Mouse (Mus musculus) MN1 (cell line): ENCODE results near the gene Zdhhc19.
A peak's percentile ranks its signal among the peaks of the same experiment; 100 is the strongest.

Experiments used
- DNase-seq: peaks from one replicate; pipeline ENCODE4 v3.0.0-alpha.2; 2016; ENCODE audit warnings: low spot score

The Zdhhc19 gene

DNA sequence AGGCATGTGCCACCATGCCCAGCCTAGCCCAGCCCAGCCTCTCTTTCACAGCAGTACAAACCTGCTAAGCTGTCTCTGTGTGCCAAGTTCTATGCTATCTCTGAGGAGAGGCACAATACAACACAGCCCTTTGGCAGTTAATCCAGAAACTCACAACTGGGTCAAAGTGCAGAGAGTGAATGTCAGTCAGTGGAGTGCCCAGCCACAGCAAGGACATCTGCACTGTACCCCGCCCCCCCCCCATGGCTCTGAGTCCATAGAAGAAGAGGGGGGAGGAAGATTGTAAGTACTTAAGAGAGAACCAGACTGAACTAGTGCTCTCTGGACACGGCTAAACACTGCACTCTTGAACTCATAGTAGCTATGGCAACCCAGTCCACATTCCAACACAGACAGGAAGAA is 55.3 kb downstream of the Zdhhc19 start:
- no peak for DNase-seq

DNA sequence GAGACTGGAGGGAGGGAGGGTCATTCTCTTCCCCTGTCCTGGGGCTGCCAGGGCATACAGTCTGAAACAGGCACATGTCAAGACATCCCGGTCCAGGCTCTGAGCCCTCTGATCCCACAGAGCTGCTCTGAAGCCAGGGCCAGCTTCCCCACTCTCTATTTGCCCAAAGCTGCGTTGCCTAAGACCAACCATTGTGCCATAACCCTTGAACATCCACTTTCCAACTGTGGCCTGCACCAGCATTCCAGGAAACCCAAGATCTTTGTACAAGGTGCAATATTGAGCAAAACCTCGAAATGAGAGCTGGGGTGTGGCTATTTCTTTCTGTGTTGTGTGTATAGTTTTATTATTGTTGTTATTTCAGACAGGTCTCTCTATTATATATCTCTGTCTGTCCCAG is 59.5 kb downstream of the Zdhhc19 start:
- no peak for DNase-seq

DNA sequence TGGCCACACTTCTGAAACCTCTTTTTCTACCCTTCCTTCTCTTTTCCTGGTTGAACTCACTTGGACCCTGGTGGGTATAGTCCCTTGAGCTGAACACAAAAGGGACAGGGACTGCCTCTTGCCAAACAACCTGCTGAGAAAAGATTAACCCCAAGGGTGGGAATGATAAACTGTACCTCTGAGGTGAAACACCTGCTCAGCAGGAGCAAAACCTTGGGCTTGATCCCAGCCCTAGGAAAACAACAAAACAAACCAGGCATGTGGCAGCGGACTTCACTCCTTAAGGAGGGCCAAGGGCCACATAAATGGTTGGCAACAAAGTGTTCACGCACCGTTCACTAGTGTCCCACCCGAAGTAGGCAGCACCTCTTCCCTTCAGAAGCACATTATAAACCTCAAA is 63.4 kb downstream of the Zdhhc19 start:
- no peak for DNase-seq

DNA sequence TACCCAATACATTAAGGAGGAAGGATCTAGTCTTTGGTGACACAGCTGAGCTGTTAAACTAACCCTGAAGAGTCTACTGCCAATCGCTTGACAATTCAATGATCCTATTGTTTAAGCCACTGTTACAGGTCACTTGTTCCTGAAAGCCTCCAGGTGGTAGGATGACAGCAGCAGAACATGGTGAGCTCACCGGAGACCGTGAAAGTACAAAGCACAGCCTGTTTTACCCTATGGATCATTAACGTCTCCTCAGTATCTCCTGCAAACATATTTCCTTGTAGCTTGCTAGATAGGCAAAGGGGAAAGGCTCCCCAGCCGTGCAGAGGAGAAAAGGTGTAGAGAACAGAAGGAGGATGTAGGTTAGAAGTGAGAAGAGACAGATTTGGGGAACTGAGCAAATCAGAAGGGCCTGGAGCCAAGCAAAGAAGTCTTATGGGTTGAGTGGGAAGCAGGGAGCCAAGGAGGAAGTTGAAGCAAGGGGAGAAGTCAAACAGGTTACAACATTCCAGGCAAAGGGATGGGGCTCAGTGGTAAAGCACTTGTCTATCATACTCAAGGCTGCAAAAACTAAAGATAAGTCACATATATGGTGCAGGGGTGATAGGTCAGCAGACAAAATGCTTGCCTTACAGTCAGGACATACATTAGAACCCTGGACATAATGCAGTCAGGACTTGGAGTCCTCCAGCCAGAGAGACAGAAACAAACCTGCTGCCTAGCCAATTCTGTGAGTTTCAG is 67.2 kb downstream of the Zdhhc19 start:
- no peak for DNase-seq

DNA sequence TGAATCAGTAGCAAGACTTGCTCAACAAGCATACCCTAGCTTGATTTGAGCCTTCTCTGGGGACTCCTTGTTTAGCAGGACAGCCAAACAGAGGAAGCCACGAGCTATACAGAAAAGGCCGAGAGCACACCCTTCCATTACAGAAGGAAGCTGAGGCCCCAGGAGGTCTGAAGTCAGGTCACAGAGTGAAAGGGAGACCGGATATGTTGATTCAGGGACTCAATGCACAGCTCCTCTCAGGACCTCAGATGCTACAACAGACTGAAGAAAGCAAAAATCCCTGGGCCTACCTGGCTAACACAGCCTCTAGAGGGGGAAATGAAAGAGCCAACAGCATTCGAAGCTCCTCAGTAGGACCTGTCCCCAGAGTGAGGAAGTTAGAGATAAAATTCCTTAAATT is 71.2 kb downstream of the Zdhhc19 start:
- no peak for DNase-seq

DNA sequence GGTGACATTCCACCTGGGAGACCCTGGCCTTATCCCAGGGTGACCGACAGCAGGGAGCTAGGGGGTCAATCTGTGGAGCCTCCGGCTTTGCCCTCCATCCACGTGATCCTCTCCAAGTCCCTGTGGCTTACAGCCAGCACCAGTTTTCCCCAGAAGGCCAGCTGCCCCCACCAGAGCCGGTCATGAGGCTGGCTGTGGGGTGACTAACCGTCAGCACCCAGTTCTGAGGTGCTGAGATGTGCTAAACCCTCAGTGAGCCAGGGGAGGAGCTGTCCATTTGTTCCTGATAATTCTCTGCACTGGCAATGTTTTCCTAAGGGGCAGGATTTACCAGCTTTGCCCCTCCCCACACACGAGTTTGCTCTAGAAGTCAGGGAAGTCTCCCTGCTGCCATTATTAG is 72.3 kb downstream of the Zdhhc19 start:
- DNase-seq = no peak

DNA sequence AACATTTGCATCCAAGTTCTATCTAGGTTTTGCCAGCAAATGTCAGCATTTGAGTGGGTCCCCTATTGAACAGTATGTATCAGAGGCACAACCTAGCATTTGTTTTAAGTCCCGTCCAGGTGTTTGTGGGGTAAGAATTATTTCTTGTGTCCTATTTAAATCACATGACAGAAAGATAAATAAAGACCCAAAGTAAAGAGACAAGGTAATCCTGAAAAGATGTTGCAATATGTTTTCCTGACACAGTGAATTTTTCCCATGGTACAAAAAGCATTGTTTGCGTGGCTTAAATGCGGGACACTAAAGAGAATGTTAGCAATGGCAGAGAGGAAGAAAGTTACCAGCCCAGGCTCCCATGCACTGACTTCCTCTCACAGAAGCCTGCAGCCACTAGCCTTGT is 74.0 kb downstream of the Zdhhc19 start:
- DNase-seq = no peak

DNA sequence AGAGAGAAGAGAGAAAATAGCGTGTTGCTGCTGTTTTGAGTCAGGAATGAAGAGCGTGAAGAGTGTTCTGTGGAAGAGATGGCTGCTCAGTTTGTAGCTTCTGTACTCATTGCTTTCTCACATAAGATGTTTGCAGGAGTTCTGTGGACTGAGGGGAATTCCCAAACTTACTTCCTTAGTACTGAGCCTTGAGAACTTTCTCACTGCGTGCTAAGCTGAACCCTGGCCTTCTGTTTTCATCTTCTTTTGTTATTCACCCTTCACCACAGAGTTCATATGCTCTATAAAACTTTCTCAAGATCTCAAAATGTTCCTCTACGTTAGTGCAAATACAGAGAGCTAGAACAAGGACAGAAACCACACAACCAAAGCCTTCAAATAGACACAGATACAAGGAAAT is 76.5 kb downstream of the Zdhhc19 start:
- DNase-seq = no peak

DNA sequence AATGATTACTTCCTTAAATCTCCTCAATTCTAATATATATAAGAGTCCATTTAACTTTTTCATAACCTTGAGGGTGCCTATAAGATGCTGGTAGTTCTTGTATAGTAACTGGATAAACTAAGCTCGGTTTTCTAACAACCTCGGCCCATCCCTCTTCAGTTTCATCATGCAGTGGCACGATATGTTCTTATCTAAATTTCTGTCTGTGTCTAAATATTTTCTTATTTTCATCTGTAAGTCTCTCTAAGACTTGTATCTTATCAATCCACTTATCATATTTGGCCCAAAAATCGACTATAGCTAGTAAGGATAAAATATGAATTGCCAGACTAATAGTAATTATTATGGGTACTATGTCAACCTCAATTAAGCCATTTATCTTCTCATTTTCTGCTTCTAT is 90.4 kb downstream of the Zdhhc19 start:
- DNase-seq = no peak

DNA sequence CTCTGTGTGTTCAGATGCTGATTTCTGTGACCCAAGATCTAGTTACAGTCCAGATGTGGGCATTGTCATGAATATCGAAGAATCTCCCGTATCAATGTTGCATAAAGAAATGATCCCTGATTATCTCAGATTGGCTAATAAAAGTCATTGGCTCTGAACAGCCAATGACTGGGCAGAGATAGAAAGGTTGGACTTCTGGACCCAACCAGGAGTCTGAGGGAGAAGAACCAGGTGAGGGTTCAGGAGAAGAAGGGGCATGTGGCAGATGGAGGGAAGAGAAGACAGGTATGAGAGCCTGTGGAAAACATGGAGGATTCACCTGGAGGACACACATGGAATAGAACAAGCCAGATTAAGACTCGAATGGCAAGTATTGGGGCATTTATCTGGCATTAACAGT is 92.5 kb downstream of the Zdhhc19 start:
- DNase-seq = no peak

DNA sequence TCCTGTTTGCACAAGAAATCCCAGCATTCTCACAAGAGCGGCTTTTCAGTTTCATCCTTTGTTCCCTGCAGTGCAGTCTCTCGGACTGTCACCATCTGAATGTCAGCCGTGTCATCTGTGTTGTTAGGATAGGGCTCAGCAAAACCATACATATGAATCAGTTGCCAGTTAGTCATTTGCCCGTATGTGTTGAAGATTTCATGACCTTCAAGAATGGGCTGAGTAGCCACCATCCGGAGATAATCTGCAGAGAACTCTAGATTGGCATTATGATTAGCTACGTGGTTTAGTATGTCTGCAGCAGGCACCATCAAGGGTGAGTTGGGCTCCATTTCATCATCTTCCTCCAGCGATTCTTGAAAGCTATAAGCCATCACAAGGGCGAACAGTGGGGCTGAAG is 95.5 kb downstream of the Zdhhc19 start:
- DNase-seq = no peak

DNA sequence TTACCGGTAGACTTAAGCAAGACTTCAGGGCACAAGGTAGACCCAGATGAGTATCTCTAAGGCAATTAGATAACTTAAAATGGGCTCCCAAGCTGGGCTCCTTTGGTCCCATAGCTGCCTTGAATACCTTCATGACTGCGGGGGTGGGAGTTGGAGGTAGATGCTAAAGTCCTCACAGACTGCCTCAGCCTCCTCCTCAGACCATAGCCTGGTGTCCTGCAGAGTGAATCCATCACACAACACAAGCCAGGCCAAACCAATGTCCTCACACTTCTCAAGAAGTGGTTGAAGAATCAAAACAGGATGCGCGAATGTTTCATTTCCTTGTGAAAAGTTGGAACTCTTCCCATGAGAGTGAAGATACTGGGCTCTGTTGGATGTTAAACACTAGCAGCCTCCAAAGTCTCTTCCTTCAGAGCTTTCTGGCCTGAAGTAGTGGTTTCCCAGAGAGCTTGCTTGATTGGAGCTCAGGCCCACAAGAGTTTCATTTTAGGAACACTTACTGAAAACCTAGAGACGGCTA is 97.3 kb downstream of the Zdhhc19 start:
- no peak for DNase-seq

DNA sequence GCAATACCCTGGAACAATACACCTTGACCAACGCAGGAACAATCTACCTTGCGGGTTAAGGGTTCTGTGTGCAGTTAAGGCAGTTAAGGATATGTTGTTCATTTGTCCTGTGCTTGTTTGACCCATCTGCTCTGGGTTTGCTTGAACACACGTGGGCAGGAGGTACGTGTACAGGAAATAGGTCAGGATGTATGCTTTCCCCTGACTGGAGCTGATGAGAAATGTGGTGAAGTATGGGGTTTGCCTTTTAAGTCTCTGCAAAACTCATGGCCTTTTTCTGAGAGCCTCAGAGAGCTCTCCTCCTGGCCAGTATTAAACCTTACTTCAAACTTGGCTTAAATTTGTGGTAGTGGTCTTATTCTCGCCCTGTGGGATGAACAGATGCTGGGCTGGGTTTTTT is 97.9 kb downstream of the Zdhhc19 start:
- no peak for DNase-seq

DNA sequence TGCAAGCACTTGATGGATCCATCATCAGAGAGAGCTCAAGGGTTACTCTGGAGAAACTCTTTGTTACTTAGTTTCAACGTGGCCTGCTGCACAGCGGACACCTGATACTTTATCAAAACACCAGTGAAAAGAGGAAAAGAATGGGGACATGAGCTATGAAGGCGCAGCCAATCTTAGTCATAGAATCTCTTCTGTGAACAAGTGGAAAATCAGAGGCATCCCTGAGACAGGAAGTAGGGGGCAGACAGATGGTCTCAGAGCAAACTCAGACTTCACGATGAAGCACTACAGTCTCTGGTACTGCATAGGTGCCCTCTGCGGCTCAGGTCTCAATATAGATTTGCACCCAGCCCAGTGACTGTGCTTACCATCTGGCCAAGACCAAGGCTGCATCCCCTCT is 98.6 kb downstream of the Zdhhc19 start:
- no peak for DNase-seq

DNA sequence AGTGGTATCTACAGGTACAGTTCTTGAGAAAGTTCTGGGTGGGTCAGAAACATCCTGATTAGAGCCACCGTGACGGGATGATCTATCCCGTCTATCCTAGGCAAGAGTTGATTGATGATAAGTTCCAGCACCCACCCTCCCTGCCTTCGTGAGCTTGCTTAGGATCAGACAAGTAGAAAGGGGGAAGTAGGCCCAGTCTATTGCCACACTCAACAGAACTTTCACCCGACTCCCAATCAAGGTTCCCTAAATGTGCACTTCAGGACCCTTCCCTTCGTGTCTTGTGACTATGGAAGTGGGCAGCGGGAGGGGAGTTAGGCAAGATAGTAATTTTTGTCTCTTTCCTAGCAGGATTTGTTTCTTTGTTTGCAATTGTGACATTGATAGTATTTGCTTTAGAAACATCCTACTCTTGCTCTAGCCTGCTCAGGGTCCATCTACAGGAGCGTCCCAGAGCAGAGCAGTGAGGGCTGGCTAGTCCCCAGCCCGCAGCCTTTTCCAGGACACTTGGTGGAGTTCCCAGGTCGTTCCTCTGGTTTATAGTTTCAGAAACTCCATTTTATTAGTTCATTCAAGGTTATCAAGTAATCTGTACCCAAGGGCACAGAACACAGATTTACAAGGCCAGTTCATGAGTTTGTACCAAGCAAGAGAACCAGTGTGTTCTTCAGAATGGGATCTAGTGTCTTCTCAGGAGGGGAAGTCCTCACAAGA is 99.2 kb downstream of the Zdhhc19 start:
- no peak for DNase-seq

DNA sequence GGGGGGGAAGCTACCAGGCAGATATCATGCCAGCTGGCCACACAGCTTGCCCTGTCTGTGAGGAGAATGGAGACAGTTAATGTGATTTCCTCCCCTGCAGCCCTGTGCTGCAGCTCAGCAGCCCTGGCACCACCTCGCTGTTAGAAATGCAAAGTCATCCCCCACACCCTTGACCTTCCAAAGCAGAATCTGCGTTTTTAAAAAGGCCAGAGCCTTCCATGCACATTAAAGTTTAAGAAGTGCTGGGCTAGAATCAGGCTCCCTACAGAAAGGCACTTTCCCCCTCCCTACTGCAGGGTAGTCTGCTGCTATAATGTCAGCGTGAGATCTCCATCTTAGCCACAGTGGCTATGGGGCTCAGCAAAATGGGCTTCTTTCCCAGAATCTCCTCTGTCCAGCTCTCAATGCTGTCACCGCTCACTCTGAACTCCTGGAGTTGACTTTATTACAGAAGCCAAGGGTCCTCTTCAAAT is 101.9 kb downstream of the Zdhhc19 start:
- peak; percentile 70 for DNase-seq

DNA sequence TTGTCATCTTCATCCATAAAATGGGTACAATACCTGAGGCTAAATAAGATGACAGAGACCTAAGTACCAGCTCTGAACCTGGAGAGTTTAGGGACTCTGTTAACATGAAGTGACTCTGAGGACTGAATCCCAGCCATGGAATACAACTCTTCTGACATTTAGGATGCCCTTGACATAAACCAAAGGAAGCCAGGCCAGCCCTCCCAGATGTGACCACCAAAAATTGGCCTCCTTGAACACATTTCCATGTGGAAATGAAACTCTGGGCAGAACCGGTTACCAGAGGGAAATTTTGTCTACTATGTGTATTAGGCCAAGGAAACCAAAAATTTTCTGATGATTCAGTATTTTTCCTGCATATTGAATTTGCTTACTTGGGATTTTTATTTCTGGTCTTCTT is 103.1 kb downstream of the Zdhhc19 start:
- DNase-seq = no peak

DNA sequence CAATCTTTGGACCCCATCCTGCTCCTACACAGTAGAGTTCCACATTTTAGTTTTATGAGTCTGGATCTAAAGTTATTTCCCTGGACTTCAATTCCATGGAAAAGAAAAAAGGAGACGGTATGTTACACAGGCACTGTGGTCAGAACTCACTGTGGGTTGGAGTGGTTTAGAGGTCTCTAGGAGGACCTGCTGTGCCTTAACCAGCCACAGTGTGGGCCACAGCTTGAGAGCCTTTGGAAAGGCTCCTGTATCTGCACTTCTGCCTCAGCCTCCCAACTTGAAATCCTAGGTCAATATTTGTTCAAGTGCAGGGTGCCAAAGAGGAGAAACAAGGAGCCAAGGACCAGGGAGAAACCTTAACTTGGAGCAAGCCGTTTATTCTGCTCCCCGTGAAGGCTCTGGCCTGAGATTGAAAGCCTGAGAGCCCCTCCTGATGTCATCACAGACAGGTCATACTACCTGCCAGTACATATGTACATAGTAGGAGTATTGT is 106.2 kb downstream of the Zdhhc19 start:
- DNase-seq = no peak

DNA sequence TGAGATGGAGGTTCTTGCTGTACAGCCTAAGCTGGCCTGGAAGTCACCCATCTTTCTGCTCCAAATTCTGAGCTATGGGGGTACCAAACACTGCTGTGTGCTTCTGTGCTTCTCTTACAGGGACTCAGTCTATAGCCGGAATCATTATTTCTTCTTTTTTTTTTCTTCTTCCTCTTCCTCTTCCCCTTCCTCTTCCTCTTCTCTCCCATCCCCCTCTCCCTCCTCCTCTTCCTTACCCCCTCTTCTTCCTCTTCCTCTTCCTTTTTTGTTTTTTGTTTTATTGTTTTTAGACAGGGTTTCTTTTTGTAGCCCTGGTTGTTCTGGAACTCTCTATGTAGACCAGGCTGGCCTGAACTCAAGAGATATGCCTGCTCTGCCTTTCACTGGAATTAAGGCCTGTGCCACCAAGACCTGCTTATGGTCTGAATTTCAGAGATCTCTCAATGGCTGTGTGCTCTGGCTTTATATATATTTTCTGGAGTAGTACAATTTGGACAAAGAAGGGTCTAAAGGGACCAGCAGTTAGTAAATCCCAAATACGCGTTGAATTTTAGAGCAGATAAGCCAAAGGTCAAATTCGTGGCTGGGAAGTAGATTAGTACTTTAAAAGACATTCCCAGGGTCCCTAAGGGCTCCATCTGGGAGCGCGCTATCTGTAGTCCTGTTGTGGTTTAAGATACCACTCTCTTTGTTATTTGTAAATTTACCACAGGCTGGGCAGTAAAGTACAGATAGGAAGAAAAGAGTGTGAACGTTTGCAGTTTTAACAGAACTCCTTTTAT is 111.7 kb downstream of the Zdhhc19 start:
- DNase-seq = no peak

DNA sequence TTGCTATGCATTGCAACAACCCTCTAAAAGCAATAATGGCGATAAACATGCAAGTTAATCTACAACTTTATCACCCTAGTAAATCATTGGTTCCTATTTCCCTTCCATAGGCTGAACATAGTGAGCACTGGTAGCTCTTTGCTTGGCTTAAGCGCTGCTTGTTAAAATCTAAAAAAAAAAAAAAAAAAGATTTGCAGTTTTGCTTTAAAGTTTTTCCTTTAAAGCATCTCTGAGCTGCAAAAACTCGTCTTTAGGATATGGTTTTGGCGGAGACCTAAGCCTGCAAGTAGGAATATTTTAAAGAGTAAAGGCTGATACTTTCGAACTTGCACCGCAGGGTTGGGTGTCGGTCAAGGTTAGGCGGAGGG is 112.3 kb downstream of the Zdhhc19 start:
- DNase-seq = no peak

DNA sequence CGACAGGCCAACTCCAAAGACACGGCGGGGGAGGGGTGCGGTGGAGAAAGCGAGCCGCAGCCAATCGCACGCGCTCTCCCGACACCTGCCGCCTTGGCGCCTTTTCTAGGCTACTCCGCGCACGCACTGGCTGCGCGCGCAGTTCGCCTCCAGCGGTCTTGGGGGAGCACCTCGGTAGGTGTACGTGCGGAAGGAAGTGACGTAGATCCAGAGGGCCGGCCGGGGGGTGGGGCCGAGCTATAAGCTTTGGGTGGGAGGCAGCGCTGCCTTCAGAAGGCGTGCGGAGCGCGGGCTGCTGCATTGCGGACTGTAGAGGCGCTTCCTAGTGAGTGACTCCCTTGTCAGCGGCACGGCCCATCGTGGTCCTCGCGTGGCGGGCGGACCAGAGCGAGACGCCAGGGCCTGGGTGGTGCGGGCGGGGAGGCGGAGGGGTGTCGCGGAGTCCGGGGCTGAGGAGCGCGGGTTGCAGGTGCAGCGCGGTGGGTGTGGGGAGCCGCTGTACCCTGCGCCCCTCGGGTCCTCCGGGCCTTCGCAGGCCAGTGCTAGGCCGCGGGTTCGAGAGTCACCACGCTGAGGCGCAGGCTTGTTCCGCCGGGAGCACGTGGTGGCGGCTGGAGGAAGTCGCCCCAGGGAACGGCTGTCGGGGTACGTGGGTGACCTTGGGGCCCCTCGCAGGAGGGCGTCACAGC is 112.8 kb downstream of the Zdhhc19 start, which contains the start of gene Tfrc:
Gene Tfrc, plus strand, starts transcription at position 209 of the 689 bp plus-strand sequence.
- DNase-seq = peak; percentile 98

DNA sequence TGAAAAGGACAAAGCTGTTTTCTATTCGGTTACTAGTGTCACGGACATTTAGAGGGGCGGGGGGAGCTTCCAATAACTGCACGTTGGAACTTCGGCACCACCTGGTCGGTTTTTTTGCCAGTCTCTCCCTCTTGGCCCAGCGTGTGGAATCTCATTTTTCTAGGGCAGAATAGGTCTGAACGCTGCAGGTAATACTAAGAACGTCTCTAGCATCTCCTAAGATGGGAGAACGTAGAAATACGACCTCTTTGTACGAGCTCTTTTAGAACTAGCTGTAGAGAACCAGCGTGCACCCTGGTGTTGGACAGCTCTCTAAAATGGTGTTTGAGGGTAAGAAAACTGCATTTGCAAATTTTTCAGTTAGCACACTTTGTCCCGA is 113.3 kb downstream of the Zdhhc19 start:
- no peak for DNase-seq
